Mouse (Mus musculus) embryo, embryonic 10.5 days (tissue): Measurements from ENCODE around the gene Ado.

Source experiments
- DNase-seq: peaks from one replicate; pipeline ENCODE4 v3.0.0-alpha.2; 2015; ENCODE audit warnings: low spot score

Gene Ado

DNA sequence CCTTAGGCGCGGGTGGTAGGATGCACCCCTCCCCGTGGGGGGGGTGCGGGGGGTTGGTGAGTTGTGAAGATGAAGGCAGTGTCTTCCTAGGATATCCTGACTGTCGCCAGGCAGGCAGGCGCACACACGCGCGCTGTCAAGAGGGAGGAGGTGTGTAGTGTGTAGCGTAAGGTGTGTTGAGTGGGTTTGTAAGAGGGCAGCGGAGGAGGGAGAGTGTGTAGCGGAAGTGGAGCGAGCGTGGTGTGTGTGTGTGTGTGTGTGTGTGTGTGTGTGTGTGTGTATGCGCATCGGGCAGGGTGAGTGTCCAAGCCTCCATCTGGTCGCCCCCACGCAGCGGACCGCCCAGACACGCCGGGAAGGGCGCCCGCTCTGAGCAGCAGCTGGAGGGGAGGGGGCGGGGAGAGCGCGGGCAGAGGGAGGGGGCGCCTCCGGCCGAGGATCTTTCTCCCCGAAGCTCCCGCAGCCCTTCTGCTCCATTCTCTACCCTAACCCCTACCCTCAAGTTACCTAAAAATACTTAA, 12.1 kb downstream of the Ado start:
- no peak for DNase-seq

DNA sequence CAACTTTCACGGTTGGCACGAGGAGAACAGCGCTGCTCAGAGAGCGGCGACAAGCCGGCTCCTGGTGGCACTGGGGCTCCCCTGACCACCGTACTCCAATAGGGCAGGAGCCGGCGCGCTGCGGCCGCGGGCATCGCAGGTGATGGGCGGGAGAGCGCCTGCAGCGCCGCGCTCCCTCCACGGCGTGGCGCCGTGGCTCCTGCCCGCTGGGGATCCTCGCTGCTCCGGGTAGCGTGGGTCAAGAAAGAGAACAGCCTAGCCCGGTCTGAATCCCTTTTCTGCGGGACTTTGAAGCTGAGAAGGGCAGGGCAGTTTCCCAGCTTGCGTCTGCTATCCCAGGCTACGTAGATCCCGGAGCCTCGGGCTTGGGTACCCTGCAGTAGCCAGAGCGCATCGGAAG, 12.8 kb downstream of the Ado start:
- DNase-seq = peak; percentile 84

DNA sequence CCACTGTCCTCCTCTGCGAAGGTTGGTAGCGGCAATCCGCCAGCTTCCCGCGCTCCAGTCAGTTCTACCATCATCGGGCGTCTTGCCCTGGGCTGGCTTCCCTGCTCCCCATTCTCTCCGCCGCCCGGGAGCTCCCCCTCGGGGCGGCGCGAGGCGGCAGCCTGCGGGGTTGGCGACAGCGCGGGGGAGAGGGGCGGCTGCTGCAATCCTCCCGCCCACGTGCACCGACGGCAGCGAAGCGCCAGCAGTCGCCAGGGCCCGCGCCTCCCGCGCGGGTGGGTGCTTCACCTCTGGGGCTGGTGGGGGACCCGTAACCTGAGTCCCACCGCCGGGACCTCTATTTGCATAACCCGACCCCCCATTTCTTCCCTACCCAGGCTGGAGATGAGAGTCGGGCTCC, 13.5 kb downstream of the Ado start, which contains the start of gene Egr2:
TSS of gene Egr2 (plus strand) at position 220 of the 400 bp plus-strand sequence.
- no peak for DNase-seq

GRCm38 (mm10) chr10:67529769-67530168, 19.0 kb downstream of the Ado start:
- DNase-seq = no peak

- DNase-seq = no peak
Measured at GRCm38 (mm10) chr10:67526435-67526834, 22.3 kb downstream of the Ado start.

- DNase-seq = no peak
Measured at GRCm38 (mm10) chr10:67524694-67525093, 24.1 kb downstream of the Ado start.

DNA sequence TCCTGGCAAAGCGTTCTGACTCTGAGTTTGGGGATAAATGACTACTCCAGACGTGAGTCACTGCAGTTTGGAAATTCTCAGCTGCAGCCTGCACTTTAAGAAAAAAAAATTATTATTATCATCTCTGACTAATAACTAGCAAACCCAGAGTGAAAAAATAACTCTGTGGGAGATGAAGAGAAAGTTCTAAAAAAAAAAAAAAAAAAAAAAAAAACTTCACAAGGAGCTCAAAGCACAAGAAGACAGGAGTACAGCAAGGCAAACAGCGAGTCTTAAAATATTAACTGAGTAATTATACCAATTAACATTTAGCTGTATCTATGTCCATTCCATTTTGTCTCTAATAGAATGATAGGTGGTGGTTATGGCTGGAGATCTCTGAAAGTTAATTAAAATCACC, 24.6 kb downstream of the Ado start:
- no peak for DNase-seq

DNA sequence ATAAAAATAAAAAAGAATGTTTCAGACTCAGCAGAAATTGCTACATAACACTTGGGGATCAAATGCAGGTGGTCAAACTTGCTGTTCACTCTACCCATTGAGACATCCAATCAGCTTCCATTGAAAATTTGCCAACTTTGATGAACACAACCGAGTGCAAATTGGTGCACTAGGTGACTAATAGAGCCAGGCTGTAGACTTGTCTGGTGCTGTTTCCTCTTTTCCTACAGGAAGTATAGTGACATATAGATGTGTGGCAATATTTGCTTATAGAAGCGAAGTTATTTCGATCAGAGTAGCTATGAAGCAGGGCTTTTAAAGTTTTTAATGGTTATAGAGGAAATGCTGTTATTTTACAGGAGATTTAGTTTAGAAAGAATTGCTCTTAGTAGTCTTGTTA, 30.0 kb downstream of the Ado start:
- no peak for DNase-seq

GRCm38 (mm10) chr10:67512871-67513270, 35.9 kb downstream of the Ado start:
- peak; percentile 9 for DNase-seq

DNA sequence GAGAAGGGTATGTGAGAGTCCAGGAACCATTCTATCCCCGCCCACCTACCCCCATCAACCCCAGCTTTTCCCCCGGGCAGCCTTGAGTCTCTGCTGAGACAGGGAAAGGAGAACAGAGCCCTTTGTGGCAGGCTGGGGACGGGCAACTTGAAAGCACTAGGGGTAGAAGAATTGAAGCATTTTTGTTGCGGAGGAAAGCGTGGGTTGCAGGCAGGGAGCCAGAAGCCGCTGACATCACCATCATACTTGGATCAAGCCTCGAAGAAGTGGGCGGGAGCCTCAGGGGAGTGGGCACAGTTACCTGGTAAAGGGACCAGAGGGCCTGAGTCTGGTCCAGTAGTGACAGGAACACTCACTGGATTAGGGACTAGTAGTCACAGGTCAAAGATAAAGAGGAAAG, 36.5 kb downstream of the Ado start:
- no peak for DNase-seq

GRCm38 (mm10) chr10:67505248-67505647, 43.5 kb downstream of the Ado start:
- DNase-seq = no peak

DNA sequence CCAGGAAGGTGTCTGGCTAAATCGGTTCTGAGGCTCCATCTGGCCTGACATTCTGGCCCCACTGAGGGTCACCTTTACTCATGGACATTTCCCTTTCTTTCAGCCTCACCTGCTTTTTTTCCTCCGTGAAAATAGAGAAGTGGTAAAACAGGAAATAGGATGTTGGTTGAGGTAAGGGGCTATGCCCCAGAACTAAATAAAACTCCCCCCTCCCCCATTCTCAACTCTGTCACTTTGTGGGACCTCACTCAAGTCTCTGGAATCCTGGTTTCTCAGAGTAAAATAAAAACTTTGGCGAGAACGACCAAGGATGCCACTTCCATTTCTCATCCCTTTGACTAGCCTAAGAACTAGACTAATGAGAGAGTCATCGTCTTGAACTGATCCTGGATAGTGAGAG, 44.7 kb downstream of the Ado start:
- no peak for DNase-seq

DNA sequence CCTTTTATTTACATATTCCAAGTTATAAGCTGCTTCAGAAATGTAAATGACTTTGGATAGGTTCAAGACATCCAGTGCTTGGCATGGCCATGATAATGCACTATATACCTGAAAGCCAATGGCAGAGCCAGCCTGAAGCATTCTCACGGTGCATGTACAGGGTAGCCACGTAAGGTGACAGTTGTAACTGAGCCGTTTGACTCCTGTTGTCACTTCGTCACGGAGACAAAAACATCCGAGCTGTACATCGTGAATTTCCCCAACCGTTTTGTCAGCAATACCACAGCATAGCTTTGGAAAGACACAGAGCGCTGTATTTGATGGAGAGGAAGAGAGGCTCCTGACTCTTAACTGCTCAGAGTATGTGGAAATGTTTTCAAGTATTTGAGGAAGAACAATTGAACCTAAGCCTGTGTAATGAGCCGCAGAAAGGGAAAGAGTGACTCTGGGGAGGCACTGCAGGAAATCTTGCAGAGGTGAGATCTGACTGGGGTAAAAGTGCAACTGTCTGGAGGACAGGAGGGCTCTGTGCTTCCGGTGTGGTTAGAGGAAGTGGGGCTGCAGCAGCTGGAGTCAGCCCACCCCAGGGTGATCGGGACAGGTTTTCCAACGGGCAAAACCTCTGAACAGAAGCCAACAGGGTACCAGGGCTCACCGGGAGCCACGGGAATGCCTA, 45.3 kb downstream of the Ado start:
- no peak for DNase-seq

DNA sequence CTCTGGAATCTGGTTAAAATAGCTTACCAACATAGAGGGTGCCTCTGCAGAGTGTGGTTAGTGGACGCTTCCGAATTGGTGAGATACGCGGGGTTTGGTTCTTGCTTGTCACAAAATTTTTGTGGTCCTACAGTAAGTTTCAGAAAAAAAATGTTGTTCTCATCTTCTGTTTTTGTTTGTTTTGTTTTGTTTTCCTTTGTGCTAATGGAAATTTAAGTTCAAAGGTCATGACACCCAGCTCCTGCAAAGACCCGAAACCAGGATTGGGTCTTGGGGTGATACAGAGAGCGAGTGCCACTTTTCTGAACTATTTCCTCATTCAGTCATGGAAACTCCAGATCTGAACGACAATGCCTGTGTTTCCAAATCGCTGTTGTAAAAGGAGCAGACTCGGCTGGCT, 50.8 kb downstream of the Ado start:
- no peak for DNase-seq

DNA sequence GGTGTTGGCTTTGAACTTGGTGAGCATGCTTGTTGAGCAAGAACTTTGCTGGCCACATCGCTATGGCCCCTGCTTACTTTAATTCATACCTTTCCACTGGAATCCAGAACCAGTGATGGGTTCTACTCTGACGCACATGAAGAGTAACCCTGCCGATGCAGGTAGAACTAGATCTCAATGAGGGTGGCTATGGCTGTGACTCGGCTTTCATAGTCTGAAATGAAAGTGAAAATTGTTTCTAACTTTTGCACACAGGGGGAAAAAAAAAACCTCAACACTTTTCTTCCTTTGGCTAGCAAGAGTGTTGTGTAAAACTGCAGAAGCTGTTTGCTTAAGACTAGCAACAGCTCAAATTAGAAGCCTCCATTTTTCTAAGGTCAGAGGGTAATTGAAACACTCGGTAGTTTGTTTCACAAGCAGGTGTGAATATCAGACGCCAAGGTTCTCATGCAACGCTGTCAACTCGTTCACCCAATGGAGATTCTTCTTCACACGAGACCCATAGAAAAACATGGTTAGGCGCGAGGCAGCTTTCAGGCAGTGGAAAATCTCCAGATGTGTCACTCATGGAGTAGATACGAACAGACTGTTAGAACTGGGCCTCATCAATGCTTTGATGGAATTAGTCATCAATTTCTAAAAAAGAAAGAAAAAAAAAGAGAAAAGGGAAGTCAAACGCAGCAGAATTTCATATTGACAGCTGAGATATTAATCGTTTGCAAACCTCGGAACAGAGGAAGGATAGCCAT, 51.4 kb downstream of the Ado start:
- no peak for DNase-seq
